Mouse (Mus musculus) frontal cortex, postnatal 10 days (tissue): Measurements from ENCODE around the gene Ap4s1.

Experiments
- DNase-seq, 2 experiments: peaks; one replicate each; pipeline ENCODE4 v3.0.0; 2022; ENCODE audit warnings: low spot score in 2 of 2, mixed read lengths in 1 of 2

Ap4s1 gene

GRCm38 (mm10) chr12:51704572-51704971, 13.7 kb downstream of the Ap4s1 start:
- DNase-seq = no peak

GRCm38 (mm10) chr12:51705778-51706177, 14.9 kb downstream of the Ap4s1 start:
- DNase-seq = no peak

- no peak for DNase-seq
Measured at GRCm38 (mm10) chr12:51706673-51707235, 15.9 kb downstream of the Ap4s1 start.

- peak; percentile 38 to 45 for DNase-seq
Measured at GRCm38 (mm10) chr12:51708941-51709686, 18.3 kb downstream of the Ap4s1 start.

GRCm38 (mm10) chr12:51709741-51710140, 18.9 kb downstream of the Ap4s1 start:
- no peak for DNase-seq

GRCm38 (mm10) chr12:51710154-51710553, 19.3 kb downstream of the Ap4s1 start:
- no peak for DNase-seq

GRCm38 (mm10) chr12:51712685-51713084, 21.9 kb downstream of the Ap4s1 start:
- no peak for DNase-seq

GRCm38 (mm10) chr12:51718617-51719016, 27.8 kb downstream of the Ap4s1 start:
- DNase-seq = no peak

- DNase-seq = no peak
Measured at GRCm38 (mm10) chr12:51721836-51722235, 31.0 kb downstream of the Ap4s1 start.

GRCm38 (mm10) chr12:51729058-51729457, 38.2 kb downstream of the Ap4s1 start:
- no peak for DNase-seq

- DNase-seq = no peak
Measured at GRCm38 (mm10) chr12:51729827-51730226, 39.0 kb downstream of the Ap4s1 start.

- DNase-seq = no peak
Measured at GRCm38 (mm10) chr12:51734605-51735211, 43.9 kb downstream of the Ap4s1 start.

GRCm38 (mm10) chr12:51735840-51736271, 45.0 kb downstream of the Ap4s1 start:
- no peak for DNase-seq

GRCm38 (mm10) chr12:51736381-51736780, 45.5 kb downstream of the Ap4s1 start:
- DNase-seq = no peak

GRCm38 (mm10) chr12:51736807-51737206, 46.0 kb downstream of the Ap4s1 start:
- DNase-seq = no peak

- no peak for DNase-seq
Measured at GRCm38 (mm10) chr12:51741690-51742089, 50.9 kb downstream of the Ap4s1 start.

GRCm38 (mm10) chr12:51744957-51745356, 54.1 kb downstream of the Ap4s1 start:
- no peak for DNase-seq

- no peak for DNase-seq
Measured at GRCm38 (mm10) chr12:51747348-51747747, 56.5 kb downstream of the Ap4s1 start.

GRCm38 (mm10) chr12:51755938-51756598, 65.2 kb downstream of the Ap4s1 start:
- DNase-seq = no peak

GRCm38 (mm10) chr12:51756599-51756961, 65.7 kb downstream of the Ap4s1 start:
- no peak for DNase-seq

GRCm38 (mm10) chr12:51759374-51759773, 68.5 kb downstream of the Ap4s1 start:
- DNase-seq = no peak

- DNase-seq = no peak
Measured at GRCm38 (mm10) chr12:51767454-51767853, 76.6 kb downstream of the Ap4s1 start.

- no peak for DNase-seq
Measured at GRCm38 (mm10) chr12:51768702-51769101, 77.9 kb downstream of the Ap4s1 start.
